Mouse (Mus musculus) inflammation-experienced regulatory T-cells, adult 16 weeks (primary cell): ENCODE data around the gene Usp10. TPM values are rescaled to one million over a fixed set of nuclear protein-coding genes. Genes with fewer than 3 reads are reported as not detected.

Experiments used
- polyA plus RNA-seq: library from polyadenylated mRNA; unstranded; fragments of 100-300 nt; shearing (Covaris generic); gene quantifications from one replicate; pipeline ENCODE4 v1.2.1, GENCODE M21; 2017

Gene Usp10
- polyA plus RNA-seq: 100 TPM

GRCm38 (mm10) chr8:119909944-119910546 lies at the start of gene Usp10:
Gene Usp10, plus strand, starts transcription at chr8:119910360.

GRCm38 (mm10) chr8:119861706-119862389 lies 48.3 kb upstream of the Usp10 start, which contains the start of gene Klhl36:
Gene Klhl36, plus strand, starts transcription at chr8:119862266.

GRCm38 (mm10) chr8:119910547-119911257 lies 542 bp downstream of the Usp10 start, which contains the start of gene Gm20388:
Gene Gm20388, plus strand, starts transcription at chr8:119910841.

GRCm38 (mm10) chr8:119992249-119992648 lies 82.1 kb downstream of the Usp10 start, which contains the start of gene Crispld2:
Gene Crispld2, plus strand, starts transcription at chr8:119992438.

Other genes starting within 250 kb of the Usp10 start
- not detected for gene Wfdc1, start 244.0 kb upstream of the Usp10 start, polyA plus RNA-seq
- gene Atp2c2, start 210.4 kb upstream of the Usp10 start, polyA plus RNA-seq: not detected
- 15.0 TPM for gene Tldc1, start 131.9 kb upstream of the Usp10 start, polyA plus RNA-seq
- gene Cotl1, start 69.8 kb upstream of the Usp10 start, polyA plus RNA-seq: 430 TPM
- gene Klhl36, start 48.1 kb upstream of the Usp10 start, polyA plus RNA-seq: 19.2 TPM
- gene Gm20388, start 481 bp downstream of the Usp10 start, polyA plus RNA-seq: 7.1 TPM
- gene Crispld2, start 82.1 kb downstream of the Usp10 start, polyA plus RNA-seq: 0.10 TPM
- 6.4 TPM for gene Zdhhc7, start 191.1 kb downstream of the Usp10 start, polyA plus RNA-seq
- gene 6430548M08Rik, start 203.8 kb downstream of the Usp10 start, polyA plus RNA-seq: not detected